Mouse (Mus musculus) adrenal gland, adult (tissue): ENCODE measurements around the gene Lpar2.

Experiments
- DNase-seq, 2 experiments: peaks; one replicate each; pipeline ENCODE4 v3.0.0; 2022 to 2023; ENCODE audit warnings: low spot score in 1 of 2; ENCODE audit not compliant: inconsistent age in 2 of 2

Lpar2 gene

GRCm38 (mm10) chr8:69864180-69864579, 42.0 kb downstream of the Lpar2 start:
- DNase-seq: no peak

DNA sequence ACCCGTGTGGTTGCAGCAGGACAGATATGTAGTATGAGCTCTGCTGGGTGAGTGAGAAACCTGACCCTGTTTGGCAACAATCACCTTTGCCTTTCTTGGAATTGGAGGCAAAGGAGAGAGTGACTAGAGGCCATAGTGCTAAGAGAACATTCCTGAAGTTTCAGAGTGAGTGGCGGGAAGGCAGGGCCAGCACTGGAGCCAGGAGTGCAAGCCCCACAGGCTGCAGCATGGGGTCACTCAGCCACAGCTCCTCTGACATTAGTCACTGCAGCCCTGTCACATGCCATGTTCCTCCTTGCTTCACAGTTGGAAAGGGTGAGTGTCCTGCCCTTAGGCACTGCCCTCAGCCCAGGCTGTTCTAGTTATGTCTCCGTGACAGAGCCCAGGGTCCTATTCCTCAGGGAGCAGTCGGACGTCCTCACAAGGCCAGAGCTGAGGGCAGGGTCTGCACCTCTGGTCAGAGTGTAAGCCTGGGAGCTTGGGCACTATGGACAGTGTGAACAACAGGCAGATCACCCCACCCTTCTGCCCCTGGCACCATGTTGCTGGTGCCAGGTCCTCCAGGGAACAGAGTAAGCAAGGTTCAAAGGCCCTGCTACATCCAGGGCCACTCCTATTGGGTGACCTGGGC, 45.6 kb downstream of the Lpar2 start:
- peak in 1 of 2 experiments; percentile 58 for DNase-seq

DNA sequence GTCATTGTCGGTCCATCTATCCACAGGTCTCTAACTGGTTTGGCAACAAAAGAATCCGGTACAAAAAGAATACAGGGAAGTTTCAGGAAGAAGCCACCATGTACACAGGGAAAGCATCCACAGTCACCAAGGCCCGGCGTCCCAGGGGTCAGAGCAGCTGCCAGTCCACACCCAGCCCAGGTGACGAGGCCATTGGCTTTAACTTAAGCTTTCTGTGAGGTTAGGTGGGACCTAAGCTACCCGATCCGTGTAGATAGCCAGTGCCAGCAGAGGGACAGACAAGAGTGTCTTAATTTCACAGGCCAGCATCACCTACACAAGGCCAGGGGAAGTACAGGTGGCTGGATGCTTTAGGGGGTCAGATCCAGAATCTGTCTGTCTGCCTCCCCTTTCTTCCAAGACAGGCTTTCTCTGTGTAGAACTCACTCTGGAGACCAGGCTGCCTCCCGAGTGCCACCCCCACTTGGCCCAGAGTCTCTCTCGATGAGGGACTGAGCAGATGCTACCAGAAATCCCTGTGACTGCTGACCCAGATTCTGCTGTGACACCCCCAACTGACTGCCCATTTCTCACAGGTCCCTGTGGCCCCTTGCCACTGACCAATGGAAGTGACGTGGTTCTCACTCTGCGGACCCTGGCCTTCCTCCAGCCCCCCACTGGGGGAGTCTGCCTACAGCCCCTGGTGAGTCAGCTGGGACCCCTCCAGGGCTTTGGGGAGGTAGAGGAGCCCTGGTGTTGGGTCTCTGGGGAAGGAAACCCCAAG, 48.0 kb downstream of the Lpar2 start:
- no peak for DNase-seq

GRCm38 (mm10) chr8:69870907-69871306, 48.7 kb downstream of the Lpar2 start:
- DNase-seq: no peak

GRCm38 (mm10) chr8:69874155-69874554, 51.9 kb downstream of the Lpar2 start:
- DNase-seq: peak; percentile 48 to 90

- no peak for DNase-seq
These were observed 52.4 kb downstream of the Lpar2 start for GRCm38 (mm10) chr8:69874654-69875053.

DNA sequence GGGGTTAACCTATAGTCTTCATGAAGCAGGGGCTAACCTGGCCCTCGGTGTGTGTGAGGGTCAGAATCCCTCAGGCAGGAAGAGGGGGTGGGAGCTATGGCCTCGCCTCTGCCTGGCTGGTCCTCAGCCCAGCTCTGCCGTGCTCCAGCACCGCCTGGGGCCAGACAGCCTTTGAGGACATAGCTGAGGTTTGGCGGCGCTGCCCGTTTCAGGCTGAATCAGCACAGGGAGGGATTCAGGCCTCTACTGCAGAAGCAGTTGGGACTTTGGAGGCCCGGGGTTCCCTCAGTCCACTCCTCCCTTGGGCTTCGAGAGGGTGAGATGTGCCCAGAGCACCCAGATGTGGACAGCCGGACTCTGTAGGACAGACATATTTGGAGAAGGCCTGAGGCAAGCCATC, 53.9 kb downstream of the Lpar2 start:
- no peak for DNase-seq

DNA sequence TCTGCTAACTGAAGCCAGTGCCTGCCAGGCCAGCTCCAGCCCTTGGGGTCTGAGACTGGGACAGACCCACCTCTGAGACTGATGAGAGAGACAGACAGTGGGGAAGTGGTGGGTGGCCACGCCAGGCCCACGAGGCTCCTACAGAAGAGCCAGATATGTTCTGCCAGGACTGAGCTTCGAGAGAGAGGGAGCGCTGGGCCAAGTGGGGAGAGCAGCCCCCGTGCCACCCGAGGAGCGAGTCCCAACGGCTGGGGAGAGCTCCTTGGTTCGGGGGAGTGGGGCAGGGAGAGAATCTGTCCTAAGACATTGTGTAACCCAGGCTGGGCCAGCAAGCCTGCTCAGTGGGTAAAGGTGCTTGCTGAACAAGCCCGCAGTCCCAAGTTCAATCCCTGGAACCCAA, 54.7 kb downstream of the Lpar2 start:
- DNase-seq: no peak

DNA sequence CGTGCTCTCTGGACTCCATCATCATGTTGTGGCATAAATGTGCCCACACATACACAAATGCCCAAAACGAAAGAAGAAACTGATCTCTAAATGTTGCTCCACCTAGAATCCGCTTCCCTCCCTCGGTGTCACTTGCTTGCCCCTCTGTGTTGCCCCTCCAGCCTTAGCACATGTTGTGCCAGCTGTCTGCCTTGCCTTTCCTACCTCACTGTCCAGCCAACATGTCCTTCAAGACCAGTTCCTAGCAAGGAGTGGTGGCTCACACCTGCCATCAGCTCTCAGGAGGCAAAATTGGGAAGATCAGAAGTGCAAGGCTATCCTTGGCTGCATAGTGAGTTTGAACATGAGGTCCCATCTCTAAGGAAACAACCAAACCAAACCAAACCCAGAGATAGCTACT, 55.2 kb downstream of the Lpar2 start:
- no peak for DNase-seq

- DNase-seq: no peak
These were observed 55.8 kb downstream of the Lpar2 start for GRCm38 (mm10) chr8:69877992-69878391.

DNA sequence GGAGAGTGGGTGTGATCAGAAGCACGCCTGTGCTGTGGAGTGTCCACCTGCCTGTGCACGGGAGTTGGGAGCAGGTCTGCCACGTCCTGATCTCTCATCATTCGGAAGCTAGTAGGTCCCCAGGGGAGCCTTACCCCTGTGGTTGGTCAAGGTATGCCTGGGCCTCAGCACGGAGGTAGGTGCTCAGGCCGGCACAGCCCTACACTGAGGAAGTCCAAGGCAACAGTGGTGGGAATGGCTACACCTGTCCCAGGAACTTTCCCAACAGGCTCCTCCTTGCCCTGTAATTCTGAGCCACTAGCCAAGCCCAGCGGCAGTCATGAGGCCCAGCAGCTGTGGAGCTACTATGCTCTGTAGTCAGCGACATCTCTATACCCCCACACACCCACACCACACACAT, 57.4 kb downstream of the Lpar2 start:
- no peak for DNase-seq
